Mouse (Mus musculus): ENCODE data around the gene Ambra1.

Ambra1 gene

GRCm38 (mm10) chr2:91739586-91739985 lies 9.7 kb downstream of the Ambra1 start:
- no peak for DNase-seq

- no peak for DNase-seq
Measured at GRCm38 (mm10) chr2:91744686-91745085, 14.8 kb downstream of the Ambra1 start.

DNA sequence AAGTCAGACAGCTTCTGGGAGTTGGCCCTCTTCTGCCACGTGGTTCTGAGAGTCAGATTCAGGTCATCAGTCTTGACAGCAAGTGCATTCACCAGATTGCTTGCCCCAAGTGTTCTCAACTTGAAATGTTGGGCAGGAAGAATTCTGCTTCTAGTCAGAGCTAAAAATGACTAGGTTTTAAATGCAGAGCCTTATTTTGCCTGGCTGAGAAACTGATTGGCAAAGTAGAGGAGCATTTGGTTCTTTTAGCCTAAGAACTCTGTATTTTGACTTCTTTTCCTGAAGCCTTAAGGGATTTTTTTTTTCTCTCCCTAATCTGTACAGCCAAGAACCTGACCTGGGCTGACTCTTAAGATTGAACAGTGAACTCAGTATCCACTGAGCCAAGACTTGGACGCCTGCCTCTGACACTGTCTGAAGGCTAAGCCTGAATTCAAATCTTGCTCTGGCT lies 19.9 kb downstream of the Ambra1 start:
- DNase-seq: no peak

DNA sequence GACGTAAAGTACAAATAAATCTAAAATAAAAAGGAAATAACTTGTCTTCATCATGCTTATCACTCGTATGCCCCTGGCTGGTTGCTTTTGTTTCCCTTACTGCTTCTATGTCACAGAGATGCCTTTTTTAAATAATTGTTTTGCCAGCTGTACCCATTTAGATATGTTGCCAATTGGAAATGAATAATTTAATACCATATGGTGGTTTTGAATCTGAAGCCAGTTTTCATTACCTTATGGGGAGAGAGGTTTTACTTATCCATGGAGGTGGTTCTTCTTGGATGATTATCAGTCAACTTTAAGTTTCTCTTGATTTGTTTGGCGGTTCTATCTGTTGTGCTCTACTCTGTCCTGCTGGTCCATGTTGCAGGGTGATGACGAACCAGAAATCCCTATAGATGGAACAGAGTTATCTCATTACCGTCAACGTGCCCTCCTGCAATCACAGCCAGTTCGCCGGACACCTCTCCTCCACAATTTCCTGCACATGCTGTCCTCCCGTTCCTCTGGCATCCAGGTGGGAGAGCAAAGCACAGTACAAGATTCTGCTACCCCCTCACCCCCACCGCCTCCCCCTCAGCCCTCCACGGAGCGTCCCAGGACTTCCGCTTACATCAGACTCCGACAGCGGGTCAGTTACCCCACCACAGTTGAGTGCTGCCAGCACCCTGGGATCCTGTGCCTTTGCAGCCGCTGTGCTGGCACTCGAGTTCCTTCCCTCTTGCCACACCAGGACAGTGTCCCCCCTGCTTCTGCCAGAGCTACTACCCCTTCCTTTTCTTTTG lies 42.2 kb downstream of the Ambra1 start:
- no peak for DNase-seq

- DNase-seq: no peak
Measured at GRCm38 (mm10) chr2:91773309-91773708, 43.4 kb downstream of the Ambra1 start.

DNA sequence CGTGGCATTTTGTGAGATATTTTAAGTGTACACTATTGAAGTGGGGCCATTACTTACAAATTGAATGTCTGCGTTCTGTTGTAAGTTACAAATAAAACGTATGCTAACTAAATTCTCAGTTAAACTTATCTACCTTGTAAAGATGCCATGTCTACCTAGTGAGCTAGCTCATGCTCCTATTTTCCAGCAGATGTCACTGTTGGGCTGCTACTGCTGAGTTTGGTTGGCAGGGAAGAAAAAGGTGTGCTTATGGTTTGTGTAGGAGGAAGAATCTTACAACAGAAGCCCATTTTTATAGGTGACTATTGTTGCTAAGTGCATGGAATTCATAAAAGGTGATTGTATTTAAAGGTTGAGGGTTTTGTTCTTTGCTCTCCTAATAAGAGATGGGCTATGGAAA lies 49.2 kb downstream of the Ambra1 start:
- no peak for DNase-seq

DNA sequence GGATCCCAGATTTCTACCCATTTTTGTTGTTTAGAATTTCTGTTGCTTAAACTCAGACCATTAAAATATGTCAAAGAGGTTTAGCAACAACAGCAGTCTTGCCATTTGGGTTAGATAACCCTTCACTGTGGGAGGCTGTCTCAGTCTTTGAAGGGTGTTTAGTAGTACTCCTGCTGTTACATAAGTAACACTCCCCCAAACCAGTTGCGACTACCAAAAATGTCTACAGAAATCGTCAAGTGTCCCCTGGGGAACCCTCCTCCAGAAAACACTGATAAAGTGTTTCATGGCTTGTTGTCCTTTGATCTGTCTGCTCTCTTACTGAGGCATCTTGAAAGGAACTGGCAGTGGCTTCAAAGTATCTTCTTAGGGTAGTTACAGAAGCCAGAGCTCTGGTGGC lies 61.7 kb downstream of the Ambra1 start:
- DNase-seq: no peak

- no peak for DNase-seq
Measured at GRCm38 (mm10) chr2:91792346-91792745, 62.4 kb downstream of the Ambra1 start.

DNA sequence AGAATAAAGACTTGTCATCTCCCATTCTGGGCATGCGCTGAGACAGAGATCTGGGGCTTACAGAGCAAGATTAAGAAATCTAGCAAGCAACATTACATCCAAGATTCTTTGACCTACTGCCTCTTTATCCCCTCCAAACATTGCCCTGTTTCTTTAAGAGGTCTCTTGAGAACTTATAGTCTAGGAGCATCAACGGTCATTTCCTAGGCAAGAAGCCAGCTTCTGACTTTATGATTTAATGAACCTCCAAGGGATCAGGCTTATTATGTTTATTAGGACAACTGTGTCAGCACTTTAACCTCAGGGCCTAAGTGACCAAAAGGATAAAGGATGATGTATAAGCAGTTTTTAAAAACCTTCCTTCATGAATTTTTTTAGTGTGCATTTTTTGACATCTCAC lies 64.5 kb downstream of the Ambra1 start:
- no peak for DNase-seq

- no peak for DNase-seq
Measured at GRCm38 (mm10) chr2:91795091-91795490, 65.2 kb downstream of the Ambra1 start.

GRCm38 (mm10) chr2:91811433-91811832 lies 81.5 kb downstream of the Ambra1 start:
- no peak for DNase-seq

DNA sequence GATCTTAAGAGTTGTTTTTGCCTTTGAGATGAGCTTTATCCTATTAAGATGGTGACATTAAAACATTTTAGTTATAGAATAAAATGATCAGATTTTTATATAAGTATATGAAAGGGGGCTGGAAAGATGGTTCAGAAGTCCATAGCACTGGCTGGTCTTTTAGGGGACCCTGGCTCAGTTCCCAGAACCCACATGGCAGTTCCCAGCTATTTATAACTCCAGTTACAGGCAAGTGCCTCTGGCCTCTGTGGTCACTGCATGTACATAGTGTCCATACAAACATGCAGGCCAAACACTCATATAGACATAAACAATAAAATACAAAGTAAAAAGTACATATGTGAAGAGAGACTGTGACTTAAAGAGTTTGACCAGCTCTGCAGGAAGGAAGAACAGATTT lies 86.8 kb downstream of the Ambra1 start:
- DNase-seq: no peak

DNA sequence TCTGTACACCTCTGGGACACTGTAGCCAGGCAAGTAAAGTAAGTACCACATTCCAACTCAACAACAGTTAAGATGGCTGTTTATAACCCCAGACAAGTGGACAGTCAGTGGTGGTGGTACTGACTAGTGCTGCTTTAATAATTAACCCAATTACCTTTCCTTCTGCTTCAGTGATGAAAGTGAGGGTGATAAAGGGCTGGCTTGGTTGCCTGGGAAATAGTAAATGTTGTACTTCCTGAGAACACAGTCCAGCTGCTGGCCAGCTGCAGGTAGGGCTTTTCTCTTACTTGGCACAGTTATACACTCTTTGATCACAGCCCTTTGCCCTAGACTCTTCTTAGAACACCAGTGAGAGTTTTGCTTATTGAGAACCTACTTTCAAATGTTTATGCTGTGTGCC lies 102.3 kb downstream of the Ambra1 start:
- DNase-seq: no peak

- no peak for DNase-seq
Measured at GRCm38 (mm10) chr2:91834272-91834671, 104.3 kb downstream of the Ambra1 start.

DNA sequence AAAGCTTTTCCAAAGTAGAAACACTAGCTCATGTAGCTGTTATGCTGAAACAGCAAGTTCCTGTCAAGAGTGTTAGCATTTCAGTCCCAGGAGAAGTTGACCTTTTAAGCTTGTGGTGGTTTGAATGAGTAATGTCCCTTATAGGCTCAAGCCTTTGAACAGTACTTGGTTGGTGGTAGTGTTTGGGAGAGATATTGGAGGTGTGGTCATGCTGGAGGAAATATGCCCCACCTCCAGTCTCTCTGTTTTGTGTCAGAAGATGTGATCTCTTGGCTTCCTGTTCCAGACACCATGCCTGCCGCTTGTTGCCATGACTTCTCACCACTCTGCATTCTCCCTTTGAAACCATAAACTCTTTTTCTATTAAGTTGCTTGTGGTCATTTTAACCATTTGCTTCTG lies 105.1 kb downstream of the Ambra1 start:
- DNase-seq: no peak

DNA sequence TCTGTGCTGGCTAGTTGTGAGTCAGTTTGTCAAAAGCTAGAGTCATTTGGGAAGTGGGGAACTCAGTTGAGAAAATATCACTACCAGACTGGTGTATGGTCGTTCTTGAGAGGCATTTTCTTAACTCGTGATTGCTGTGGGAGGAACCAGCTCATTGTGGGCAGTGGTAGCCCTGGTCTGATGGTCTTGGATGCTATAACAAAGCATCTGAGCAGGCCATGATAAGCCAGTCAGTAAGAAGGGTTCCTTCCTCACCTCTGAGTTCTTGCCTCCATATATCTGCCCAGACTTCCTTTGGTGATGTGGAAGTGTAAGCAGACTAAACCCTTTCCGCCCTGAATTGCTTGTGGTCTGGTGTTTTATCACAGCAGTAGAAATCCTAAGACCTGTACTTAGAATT lies 105.7 kb downstream of the Ambra1 start:
- DNase-seq: no peak

DNA sequence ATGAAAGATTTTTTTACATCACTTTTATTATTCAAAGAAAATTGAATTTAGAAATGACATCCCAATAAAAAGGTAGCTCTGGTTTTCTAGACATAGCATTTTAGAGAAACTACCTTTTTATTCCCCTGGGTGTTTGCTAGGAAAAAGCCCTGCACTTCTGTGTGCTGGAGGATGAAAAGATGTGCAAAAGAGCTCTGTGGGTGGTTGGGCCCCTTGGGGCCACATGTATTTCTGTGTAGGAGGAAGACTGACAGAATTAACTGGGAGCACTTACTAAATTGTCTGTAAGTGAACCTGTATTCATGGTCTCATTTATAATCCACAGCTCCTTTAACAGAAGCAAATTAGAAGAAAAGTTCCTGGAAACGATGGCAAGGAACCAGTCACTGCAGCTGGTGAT lies 114.2 kb downstream of the Ambra1 start:
- no peak for DNase-seq

- no peak for DNase-seq
Measured at GRCm38 (mm10) chr2:91852446-91853191, 122.7 kb downstream of the Ambra1 start.

DNA sequence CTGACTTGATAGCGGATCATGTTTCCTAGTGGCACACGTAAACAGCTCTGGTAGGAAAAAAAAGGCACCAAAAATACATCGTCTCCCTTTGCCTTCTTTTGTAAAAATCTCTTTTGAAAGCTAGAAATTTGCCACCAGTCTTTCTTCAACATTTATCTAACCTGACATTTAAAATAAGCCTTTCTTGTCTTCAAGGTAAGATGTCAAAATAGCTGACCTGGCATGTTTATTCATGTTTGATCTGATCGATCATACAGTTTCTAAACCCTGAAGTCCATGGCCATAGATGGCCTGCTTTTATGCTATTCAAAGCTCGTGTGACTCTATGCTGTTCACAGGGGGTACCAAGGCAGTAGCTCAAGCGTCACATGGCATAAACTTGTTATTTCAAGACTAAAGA lies 124.6 kb downstream of the Ambra1 start:
- no peak for DNase-seq

DNA sequence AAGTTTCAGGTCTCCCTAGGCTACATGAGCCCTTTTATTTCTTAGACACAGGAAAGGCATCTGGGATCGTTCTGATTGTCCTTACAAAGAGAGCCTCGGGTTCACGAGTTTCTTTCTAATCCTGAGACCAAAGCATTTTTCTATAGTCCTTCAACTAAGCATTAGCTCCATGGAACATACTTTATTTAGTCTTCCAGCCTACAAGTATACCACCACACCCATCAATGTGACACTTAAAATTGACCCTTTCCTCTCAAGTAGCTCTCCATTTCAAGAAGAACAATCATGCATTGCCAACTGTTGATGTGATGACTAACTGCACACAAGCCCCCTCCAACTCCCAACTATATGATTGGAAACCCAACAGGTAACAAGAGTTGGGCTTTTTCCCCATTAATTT lies 127.0 kb downstream of the Ambra1 start:
- no peak for DNase-seq

GRCm38 (mm10) chr2:91859423-91859822 lies 129.5 kb downstream of the Ambra1 start:
- no peak for DNase-seq

GRCm38 (mm10) chr2:91870754-91871153 lies 140.8 kb downstream of the Ambra1 start:
- peak; percentile 59 for DNase-seq

GRCm38 (mm10) chr2:91871225-91871624 lies 141.3 kb downstream of the Ambra1 start:
- DNase-seq: no peak

- DNase-seq: no peak
Measured at GRCm38 (mm10) chr2:91872658-91873057, 142.7 kb downstream of the Ambra1 start.

All from right cerebral cortex, postnatal 4 days (tissue).